Mouse (Mus musculus) hindbrain, embryonic 11.5 days (tissue): ENCODE data around the gene Osbpl3. TPM values are rescaled to one million over a fixed set of nuclear protein-coding genes. Genes with fewer than 3 reads are reported as not detected.

Source experiments
- ATAC-seq: fragments of 200-750 bp; cut with Nextera tagmentation; 2 replicates; pipeline ENCODE4 v1.8.0; 2017; ENCODE audit warnings: mild to moderate bottlenecking, moderate TSS enrichment, moderate library complexity; ENCODE audit not compliant: low FRiP score
- DNase-seq: peaks from one replicate; pipeline ENCODE4 v3.0.0-alpha.2; 2015; ENCODE audit warnings: low spot score
- H3K27ac ChIP-seq: fragments of 300-500 bp; sonication (generic); 2 replicates; pipeline ENCODE4 v1.5.1; 2014; ENCODE audit warnings: mild to moderate bottlenecking, low read depth, low read length
- H3K27me3 ChIP-seq: fragments of 300-500 bp; sonication (generic); 2 replicates; pipeline ENCODE4 v1.6.1; 2014; ENCODE audit warnings: mild to moderate bottlenecking, low read length, moderate library complexity, mixed read lengths; ENCODE audit not compliant: control insufficient read depth, insufficient read depth
- H3K36me3 ChIP-seq: fragments of 300-500 bp; sonication (generic); 2 replicates; pipeline ENCODE4 v1.6.1; 2014; ENCODE audit warnings: mild to moderate bottlenecking, low read length, moderate library complexity, mixed read lengths; ENCODE audit not compliant: control insufficient read depth, insufficient read depth
- H3K4me1 ChIP-seq: fragments of 300-500 bp; sonication (generic); replicated peaks from 2 replicates; pipeline ENCODE4 v1.6.1; 2014; ENCODE audit warnings: low read length, mixed read lengths; ENCODE audit not compliant: control insufficient read depth, insufficient read depth
- H3K4me2 ChIP-seq: fragments of 300-500 bp; sonication (generic); replicated peaks from 2 replicates; pipeline ENCODE4 v1.6.1; 2014; ENCODE audit warnings: mild to moderate bottlenecking, low read depth, low read length
- H3K4me3 ChIP-seq: fragments of 300-500 bp; sonication (generic); 2 replicates; pipeline ENCODE4 v1.5.1; 2014; ENCODE audit warnings: low read depth, low read length
- H3K9ac ChIP-seq: fragments of 300-500 bp; sonication (generic); 2 replicates; pipeline ENCODE4 v1.6.1; 2014; ENCODE audit warnings: low read depth, low read length
- H3K9me3 ChIP-seq: fragments of 300-500 bp; sonication (generic); 2 replicates; pipeline ENCODE4 v1.6.1; 2016; ENCODE audit warnings: low read length; ENCODE audit not compliant: control insufficient read depth
- WGBS: fragments of 180-500 bp; shearing (Covaris S2); extraction: QIAGEN DNeasy Blood & Tissue Kit; methylation state at CpG from one replicate; pipeline ENCODE4 v1.1.7; 2014; 5-methylcytosine and 5-hydroxymethylcytosine counted together
- polyA plus RNA-seq: library from polyadenylated mRNA; unstranded; fragments of >200 nt; fragmentation: Nextera tagmentation; extraction: Ambion mirVana; gene quantifications from 2 replicates; pipeline ENCODE4 v1.2.1, GENCODE M21; 2014

Gene Osbpl3
- polyA plus RNA-seq, 1 experiment from 2014 or later = 7.2 TPM

DNA sequence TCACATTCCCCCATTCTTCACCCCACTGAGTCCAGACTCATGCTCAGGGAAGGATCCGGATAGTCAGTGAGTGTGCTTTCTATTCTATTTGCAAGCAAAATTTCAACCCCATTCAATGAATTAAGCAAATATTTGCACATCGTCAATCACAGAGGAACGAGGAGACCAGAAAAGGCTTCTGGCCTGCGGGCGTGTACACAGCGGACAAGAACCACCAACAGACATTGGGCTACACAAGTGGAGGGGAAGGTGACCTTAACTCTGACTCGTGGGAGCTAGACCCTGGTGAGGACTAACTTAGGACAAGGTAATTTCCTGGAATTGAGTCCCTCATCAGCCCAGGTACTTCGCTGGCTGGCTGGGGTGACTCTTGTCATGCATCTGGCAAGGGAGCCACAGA is 126.6 kb downstream of the Osbpl3 start:
- Histone ChIP-seq H3K4me2 (no peak overlapping the region), H3K36me3 (no peaks in the 10 kb centered on the region), H3K4me1 (no peaks in the 10 kb centered on the region), H3K27ac (no peak overlapping the region), H3K9ac (no peak overlapping the region), H3K4me3 (no peak overlapping the region), H3K27me3 (no peaks in the 10 kb centered on the region), H3K9me3 (no peaks in the 10 kb centered on the region)
- DNase-seq (no peak), ATAC-seq (no peak)
- WGBS = 76% methylated on average over 8 of the region's 8 CpGs

DNA sequence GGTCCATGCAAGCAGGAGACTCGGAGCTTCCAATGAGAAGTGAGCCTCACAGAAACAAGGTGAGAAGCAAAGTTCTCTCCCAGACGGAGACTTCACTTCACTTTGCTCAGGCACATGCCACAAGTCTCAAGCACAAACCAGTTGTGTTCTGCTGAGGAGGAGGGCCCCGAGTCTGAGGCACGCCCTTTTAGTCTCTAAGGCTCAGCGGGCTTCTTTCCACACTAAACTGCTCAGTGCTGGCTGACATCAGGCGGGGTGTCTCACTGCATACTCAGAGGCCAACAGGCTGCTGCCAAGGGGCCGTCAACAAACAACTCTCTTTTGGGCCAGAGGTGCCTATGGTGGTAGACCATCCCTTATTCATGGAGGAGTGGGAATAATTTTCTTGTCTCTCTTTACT is 127.1 kb downstream of the Osbpl3 start:
- H3K4me1 ChIP-seq = no peaks in the 10 kb centered on the region
- ATAC-seq (no peak), DNase-seq (no peak)
- no peak overlapping the region for H3K9ac ChIP-seq
- no peak overlapping the region for H3K4me3 ChIP-seq
- 35% methylated on average over 7 of the region's 7 CpGs for WGBS
- H3K27me3 ChIP-seq = no peaks in the 10 kb centered on the region
- no peaks in the 10 kb centered on the region for H3K36me3 ChIP-seq
- H3K9me3 ChIP-seq = no peaks in the 10 kb centered on the region
- no peak overlapping the region for H3K4me2 ChIP-seq
- no peak overlapping the region for H3K27ac ChIP-seq

DNA sequence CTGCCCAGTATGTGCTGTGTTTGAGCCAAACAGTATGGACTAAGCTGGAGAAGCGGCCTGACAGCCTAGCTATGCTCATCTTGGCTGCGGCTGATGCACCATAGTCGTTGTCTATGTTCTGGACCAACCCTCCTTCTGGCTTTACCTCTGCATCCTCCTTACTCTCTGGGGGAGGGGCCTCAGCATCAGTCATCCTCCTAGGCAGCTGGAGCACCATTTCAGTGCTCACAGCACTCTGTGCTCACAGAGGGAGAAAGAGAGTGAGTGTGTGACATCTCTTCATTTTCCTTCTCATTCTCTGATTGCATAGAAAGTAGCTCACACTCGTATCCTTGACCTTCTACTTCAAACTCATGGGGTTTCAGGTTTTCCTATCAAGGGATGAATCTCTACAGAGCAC is 129.8 kb downstream of the Osbpl3 start:
- no peak for DNase-seq
- ATAC-seq = no peak
- H3K9ac ChIP-seq = no peak overlapping the region
- H3K27me3 ChIP-seq = no peaks in the 10 kb centered on the region
- 90% methylated on average over 4 of the region's 4 CpGs for WGBS
- no peak overlapping the region for H3K4me2 ChIP-seq
- H3K27ac ChIP-seq = no peak overlapping the region
- H3K4me1 ChIP-seq = no peaks in the 10 kb centered on the region
- H3K9me3 ChIP-seq = no peaks in the 10 kb centered on the region
- H3K4me3 ChIP-seq = no peak overlapping the region
- no peaks in the 10 kb centered on the region for H3K36me3 ChIP-seq

DNA sequence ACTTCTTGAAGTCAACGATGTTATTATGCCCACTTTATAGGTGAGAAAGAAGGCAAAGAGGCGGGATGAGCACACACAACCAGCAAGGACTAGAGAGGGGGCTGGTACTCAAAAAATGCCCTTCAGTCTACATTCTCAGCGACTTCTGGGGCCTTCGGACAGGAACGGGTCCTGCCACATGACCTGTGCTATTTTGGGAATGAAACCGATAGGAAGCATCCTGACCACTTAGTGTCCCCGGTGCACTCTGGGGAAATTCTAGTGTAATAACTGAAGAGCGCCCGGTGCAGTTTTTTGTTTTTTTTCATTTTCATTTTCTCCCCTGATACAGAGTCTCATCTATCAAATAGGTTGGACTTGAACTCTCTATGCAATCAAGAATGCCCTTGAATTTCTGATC is 130.5 kb downstream of the Osbpl3 start:
- ATAC-seq (no peak), DNase-seq (no peak)
- no peak overlapping the region for H3K9ac ChIP-seq
- H3K9me3 ChIP-seq = no peaks in the 10 kb centered on the region
- no peak overlapping the region for H3K4me2 ChIP-seq
- no peak overlapping the region for H3K27ac ChIP-seq
- H3K27me3 ChIP-seq = no peaks in the 10 kb centered on the region
- no peaks in the 10 kb centered on the region for H3K36me3 ChIP-seq
- no peaks in the 10 kb centered on the region for H3K4me1 ChIP-seq
- 87% methylated on average over 9 of the region's 9 CpGs for WGBS
- H3K4me3 ChIP-seq = no peak overlapping the region

DNA sequence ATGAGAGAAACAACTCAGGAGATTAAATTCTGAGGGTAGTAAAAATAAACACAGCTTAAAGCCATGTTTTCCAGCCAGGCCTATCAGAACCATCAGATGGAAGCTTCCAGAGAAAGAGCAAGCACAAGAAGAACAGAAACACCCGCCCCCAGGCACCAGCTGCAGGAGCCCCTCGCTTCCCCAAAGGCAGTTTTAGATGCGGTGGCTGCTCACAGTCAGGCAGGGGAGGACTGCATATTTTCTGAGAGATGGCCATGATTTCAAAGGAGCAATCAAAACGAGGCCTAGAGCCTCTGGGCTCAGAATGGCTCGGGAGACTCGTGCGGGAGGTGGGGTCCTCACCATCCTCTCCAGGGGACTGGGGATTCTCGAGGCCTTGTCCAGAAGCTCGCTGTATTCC is 133.4 kb downstream of the Osbpl3 start:
- no peak overlapping the region for H3K4me3 ChIP-seq
- H3K4me2 ChIP-seq = no peak overlapping the region
- WGBS = 71% methylated on average over 9 of the region's 9 CpGs
- H3K9me3 ChIP-seq = no peaks in the 10 kb centered on the region
- DNase-seq (no peak), ATAC-seq (no peak)
- no peak overlapping the region for H3K27ac ChIP-seq
- H3K9ac ChIP-seq = no peak overlapping the region
- H3K4me1 ChIP-seq = no peaks in the 10 kb centered on the region
- H3K27me3 ChIP-seq = no peaks in the 10 kb centered on the region
- no peaks in the 10 kb centered on the region for H3K36me3 ChIP-seq

DNA sequence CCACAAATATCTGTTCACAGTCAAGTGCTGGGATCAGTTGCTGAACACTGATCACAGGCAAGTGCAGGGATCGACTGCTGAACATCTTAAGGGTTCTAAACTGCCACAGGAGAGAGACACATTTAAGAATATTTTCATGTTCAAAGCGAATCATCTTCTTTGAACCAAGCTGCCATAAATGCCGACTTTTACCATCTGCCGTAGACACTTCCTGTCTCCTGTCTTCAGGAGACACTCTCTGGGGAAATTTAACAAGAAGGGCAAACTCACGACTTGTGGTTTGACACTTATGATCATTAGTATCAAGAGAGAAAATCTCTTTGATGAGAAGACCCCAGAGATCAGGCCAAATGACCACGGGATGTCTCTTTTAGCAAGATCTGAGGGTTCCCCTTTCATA is 134.3 kb downstream of the Osbpl3 start:
- WGBS = 84% methylated on average over 6 of the region's 6 CpGs
- no peaks in the 10 kb centered on the region for H3K27me3 ChIP-seq
- H3K27ac ChIP-seq = no peak overlapping the region
- H3K9me3 ChIP-seq = no peaks in the 10 kb centered on the region
- no peak overlapping the region for H3K4me3 ChIP-seq
- H3K36me3 ChIP-seq = no peaks in the 10 kb centered on the region
- no peak for DNase-seq
- H3K4me1 ChIP-seq = no peaks in the 10 kb centered on the region
- no peak overlapping the region for H3K9ac ChIP-seq
- no peak overlapping the region for H3K4me2 ChIP-seq
- ATAC-seq = no peak

DNA sequence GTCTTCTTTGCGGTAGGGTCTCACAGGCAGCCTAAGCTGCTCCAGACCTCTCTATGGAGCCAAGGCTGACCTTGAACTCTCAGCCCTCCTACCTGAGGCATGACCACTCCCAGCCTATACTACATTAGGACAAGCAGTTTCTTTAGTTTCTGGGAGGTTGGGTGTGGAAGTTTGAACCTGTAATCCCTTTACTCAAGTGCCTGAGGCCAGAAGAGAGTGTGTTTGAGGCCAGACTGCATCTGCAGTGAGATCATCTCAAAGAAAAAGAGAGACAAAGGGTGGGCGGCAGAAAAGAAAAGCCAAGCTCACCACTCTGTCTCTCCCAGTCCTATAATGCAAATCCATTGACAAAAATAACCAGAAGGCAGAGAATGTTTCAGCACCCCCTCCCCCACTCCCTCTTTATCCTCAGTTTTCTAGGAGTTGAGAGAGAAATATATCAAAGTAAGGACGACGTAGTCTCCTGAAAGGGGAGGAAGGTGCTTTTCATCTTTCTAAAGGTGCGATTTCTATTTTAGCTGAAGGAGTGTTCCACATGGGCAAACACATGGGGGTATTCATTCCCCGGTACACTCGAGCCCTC is 137.3 kb downstream of the Osbpl3 start:
- no peak overlapping the region for H3K27ac ChIP-seq
- WGBS = 76% methylated on average over 7 of the region's 7 CpGs
- DNase-seq (no peak), ATAC-seq (no peak)
- no peaks in the 10 kb centered on the region for H3K36me3 ChIP-seq
- H3K9ac ChIP-seq = no peak overlapping the region
- H3K4me1 ChIP-seq = no peaks in the 10 kb centered on the region
- H3K9me3 ChIP-seq = no peaks in the 10 kb centered on the region
- no peak overlapping the region for H3K4me2 ChIP-seq
- no peak overlapping the region for H3K4me3 ChIP-seq
- no peaks in the 10 kb centered on the region for H3K27me3 ChIP-seq

DNA sequence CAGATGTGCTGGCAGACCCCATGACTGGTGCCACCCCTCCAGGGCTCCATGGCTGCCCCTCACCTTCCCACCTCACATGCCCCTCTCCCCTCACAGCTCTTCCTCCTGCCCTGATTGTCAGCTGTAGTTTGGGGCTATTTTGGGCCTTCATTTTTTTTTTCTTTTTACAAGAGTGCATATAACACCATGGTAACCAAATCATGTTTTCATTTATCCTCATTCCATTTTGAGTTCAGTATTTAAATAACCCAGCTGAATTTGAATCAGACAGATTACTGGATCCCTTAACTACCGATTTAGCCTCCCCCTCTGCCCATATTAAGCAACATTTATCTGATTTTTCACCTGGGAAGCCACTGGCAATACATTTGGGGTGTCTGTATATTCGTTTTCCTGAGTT is 137.9 kb downstream of the Osbpl3 start:
- H3K27ac ChIP-seq = no peak overlapping the region
- DNase-seq = no peak
- H3K27me3 ChIP-seq = no peaks in the 10 kb centered on the region
- no peak overlapping the region for H3K9ac ChIP-seq
- H3K4me2 ChIP-seq = no peak overlapping the region
- H3K4me1 ChIP-seq = no peaks in the 10 kb centered on the region
- H3K4me3 ChIP-seq = no peak overlapping the region
- no peaks in the 10 kb centered on the region for H3K9me3 ChIP-seq
- no peak for ATAC-seq
- 74% methylated on average over 2 of the region's 2 CpGs for WGBS
- no peaks in the 10 kb centered on the region for H3K36me3 ChIP-seq

DNA sequence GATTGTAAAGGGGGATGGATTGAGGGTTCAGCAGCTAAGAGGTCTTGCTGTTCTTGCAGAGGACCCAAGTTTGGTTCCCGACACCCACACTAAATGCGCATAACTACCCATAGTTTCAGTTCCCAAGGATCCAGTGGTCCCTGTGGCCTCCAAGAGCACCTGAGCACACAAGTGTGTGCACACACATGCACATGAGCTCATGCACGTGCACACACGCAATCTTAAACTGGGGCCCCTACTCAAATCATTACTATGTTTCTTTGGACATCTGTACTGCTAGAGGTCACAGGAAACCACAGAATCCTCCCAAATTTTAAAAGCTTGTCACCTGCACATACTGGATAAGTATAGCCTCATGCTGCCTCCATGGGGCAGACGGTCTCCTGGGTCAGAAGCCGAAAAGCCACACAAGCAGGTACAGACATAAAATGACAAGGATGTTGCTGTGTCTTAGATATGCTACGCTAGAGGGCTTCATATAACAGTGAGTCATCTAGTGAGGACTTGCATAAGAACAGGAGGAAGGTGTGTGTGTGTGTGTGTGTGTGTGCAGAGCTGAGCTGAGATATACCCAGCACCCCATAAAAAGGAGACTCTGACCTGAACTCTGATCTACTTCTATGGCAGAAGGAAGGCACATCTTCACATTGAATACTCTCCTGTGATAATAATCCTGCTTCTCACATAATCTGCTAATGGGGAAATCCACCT is 139.1 kb downstream of the Osbpl3 start:
- Histone ChIP-seq H3K36me3 (no peaks in the 10 kb centered on the region), H3K4me2 (no peak overlapping the region), H3K4me3 (no peak overlapping the region), H3K9me3 (no peaks in the 10 kb centered on the region), H3K27ac (no peak overlapping the region), H3K27me3 (no peaks in the 10 kb centered on the region), H3K9ac (no peak overlapping the region), H3K4me1 (no peaks in the 10 kb centered on the region)
- DNase-seq (no peak), ATAC-seq (no peak)
- 94% methylated on average over 7 of the region's 7 CpGs for WGBS
